Mouse (Mus musculus) cerebellum, adult 2 months (tissue): Measurements from ENCODE around the gene Sidt1. TPM values are rescaled to one million over a fixed set of nuclear protein-coding genes. Genes with fewer than 3 reads are reported as not detected.
A peak's percentile ranks its signal among the peaks of the same experiment; 100 is the strongest.

Experiments
- DNase-seq, 2 experiments: peaks; one replicate each; pipeline ENCODE4 v3.0.0; 2021
- H3K27ac ChIP-seq: fragments of 200-500 bp; 2 replicates; pipeline ENCODE4 v1.5.1; 2012; ENCODE audit warnings: low read length, control low read depth, inconsistent platforms; ENCODE audit not compliant: insufficient read depth
- H3K27me3 ChIP-seq: fragments of 200-500 bp; 2 replicates; pipeline ENCODE4 v1.6.1; 2012; ENCODE audit warnings: inconsistent platforms, mild to moderate bottlenecking, low read length, moderate library complexity; ENCODE audit not compliant: control insufficient read depth, insufficient read depth
- H3K4me1 ChIP-seq: fragments of 200-500 bp; 2 replicates; pipeline ENCODE4 v1.6.1; 2011; ENCODE audit warnings: low read length; ENCODE audit not compliant: control insufficient read depth, insufficient read depth
- H3K4me3 ChIP-seq: fragments of 200-500 bp; replicated peaks from 2 replicates; pipeline ENCODE3; 2011; ENCODE audit warnings: mild to moderate bottlenecking, low read depth, low read length, control low read depth; ENCODE audit not compliant: insufficient read depth
- CTCF ChIP-seq: fragments of 200-500 bp; IDR thresholded peaks from 2 replicates; pipeline ENCODE4 v1.5.1; 2011; ENCODE audit warnings: low read depth, mild to moderate bottlenecking, control low read depth, low read length, moderate library complexity, borderline replicate concordance; ENCODE audit not compliant: insufficient read depth
- POLR2A ChIP-seq: fragments of 200-500 bp; IDR thresholded peaks from 2 replicates; pipeline ENCODE4 v1.6.1; 2011; ENCODE audit warnings: low read length, control low read depth, borderline replicate concordance; ENCODE audit not compliant: insufficient read depth
- WGBS: fragments of 180-500 bp; shearing (Covaris S2); methylation state at CpG from one replicate; pipeline ENCODE4 v1.1.7; 2018; 5-methylcytosine and 5-hydroxymethylcytosine counted together
- polyA plus RNA-seq: library from polyadenylated mRNA; depleted of rRNA; stranded (reverse); fragments of >200 nt; gene quantifications from 2 replicates; pipeline ENCODE4 v1.2.3, GENCODE M21; 2012

Gene Sidt1
- polyA plus RNA-seq, 1 experiment = 32.9 TPM

- 92% methylated on average over 7 of the region's 7 CpGs for WGBS
- Histone ChIP-seq H3K27me3 (no peaks in the 10 kb centered on the region), H3K27ac (no peak overlapping the region), H3K4me3 (no peak overlapping the region), H3K4me1 (peaks cover 5% of the 10 kb centered on the region; the same call in 1 of the 2 replicates)
- DNase-seq = no peak
- no peak for TF ChIP-seq POLR2A
These were observed 100.0 kb downstream of the Sidt1 start for GRCm38 (mm10) chr16:44233019-44233418.

- H3K27ac ChIP-seq = no peak overlapping the region
- no peaks in the 10 kb centered on the region for H3K27me3 ChIP-seq
- peaks cover 19% of the 10 kb centered on the region for H3K4me1 ChIP-seq
- no peak for DNase-seq
- 90% methylated on average over 13 of the region's 13 CpGs for WGBS
- H3K4me3 ChIP-seq = no peak overlapping the region
- TF ChIP-seq CTCF (no peak), POLR2A (no peak)
These were observed 106.2 kb downstream of the Sidt1 start for GRCm38 (mm10) chr16:44226706-44227291.

- TF ChIP-seq CTCF = no peak
- no peak for TF ChIP-seq POLR2A
- DNase-seq = peak in 1 of 2 experiments; percentile 67
- no peak overlapping the region for H3K4me3 ChIP-seq
- H3K4me1 ChIP-seq = peaks cover 19% of the 10 kb centered on the region
- no peak overlapping the region for H3K27ac ChIP-seq
- H3K27me3 ChIP-seq = no peaks in the 10 kb centered on the region
- WGBS = 25% methylated on average over 6 of the region's 6 CpGs
These were observed 111.5 kb downstream of the Sidt1 start for GRCm38 (mm10) chr16:44221463-44221862.

GRCm38 (mm10) chr16:44216417-44216816 lies 116.6 kb downstream of the Sidt1 start:
- H3K27me3 ChIP-seq = no peaks in the 10 kb centered on the region
- TF ChIP-seq POLR2A = no peak
- TF ChIP-seq CTCF = no peak
- no peak overlapping the region for H3K4me3 ChIP-seq
- DNase-seq = no peak
- H3K27ac ChIP-seq = no peak overlapping the region
- 97% methylated on average over 7 of the region's 7 CpGs for WGBS
- no peaks in the 10 kb centered on the region for H3K4me1 ChIP-seq

- Histone ChIP-seq H3K27ac (no peak overlapping the region), H3K4me1 (peaks cover 4% of the 10 kb centered on the region; the same call in 1 of the 2 replicates), H3K4me3 (no peak overlapping the region), H3K27me3 (no peaks in the 10 kb centered on the region)
- no peak for DNase-seq
- 79% methylated on average over 9 of the region's 9 CpGs for WGBS
- TF ChIP-seq POLR2A = no peak
- no peak for TF ChIP-seq CTCF
These were observed 117.5 kb downstream of the Sidt1 start for GRCm38 (mm10) chr16:44215513-44215912.

- Histone ChIP-seq H3K4me3 (no peak overlapping the region), H3K27me3 (no peaks in the 10 kb centered on the region), H3K4me1 (peaks cover 13% of the 10 kb centered on the region), H3K27ac (no peak overlapping the region)
- no peak for TF ChIP-seq CTCF
- no peak for TF ChIP-seq POLR2A
- 97% methylated on average over 7 of the region's 7 CpGs for WGBS
- DNase-seq = no peak
These were observed 120.3 kb downstream of the Sidt1 start for GRCm38 (mm10) chr16:44212703-44213102.

GRCm38 (mm10) chr16:44211054-44211414 lies 122.0 kb downstream of the Sidt1 start:
- no peak overlapping the region for H3K4me3 ChIP-seq
- peaks cover 13% of the 10 kb centered on the region for H3K4me1 ChIP-seq
- H3K27me3 ChIP-seq = no peaks in the 10 kb centered on the region
- DNase-seq = no peak
- no peak overlapping the region for H3K27ac ChIP-seq
- 95% methylated on average over 1 of the region's 1 CpGs for WGBS
- TF ChIP-seq CTCF (no peak), POLR2A (no peak)

- no peaks in the 10 kb centered on the region for H3K27me3 ChIP-seq
- TF ChIP-seq POLR2A = no peak
- TF ChIP-seq CTCF = no peak
- WGBS = 44% methylated on average over 10 of the region's 10 CpGs
- no peak overlapping the region for H3K4me3 ChIP-seq
- peak overlapping the region; percentile 59 for H3K27ac ChIP-seq
- DNase-seq = peak in 1 of 2 experiments; percentile 53
- peaks cover 13% of the 10 kb centered on the region for H3K4me1 ChIP-seq
These were observed 122.6 kb downstream of the Sidt1 start for GRCm38 (mm10) chr16:44210156-44211053.
